Mouse (Mus musculus) urinary bladder, adult 18-20 months (tissue): ENCODE results near the gene Lrrc29.

ENCODE experiments used
- DNase-seq, 2 experiments: peaks; one replicate each; pipeline ENCODE4 v3.0.0; 2022; ENCODE audit warnings: low spot score in 2 of 2, mixed read lengths in 2 of 2

Gene Lrrc29

GRCm38 (mm10) chr8:105345061-105345975, 19.2 kb upstream of the Lrrc29 start:
- no peak for DNase-seq

- DNase-seq, result no peak
Measured at GRCm38 (mm10) chr8:105343791-105344574, 17.9 kb upstream of the Lrrc29 start.

GRCm38 (mm10) chr8:105342768-105343167, 16.7 kb upstream of the Lrrc29 start:
- no peak for DNase-seq

- DNase-seq, result no peak
Measured at GRCm38 (mm10) chr8:105341399-105341798, 15.3 kb upstream of the Lrrc29 start.

- DNase-seq, result no peak
Measured at GRCm38 (mm10) chr8:105339886-105340635, 14.0 kb upstream of the Lrrc29 start.

GRCm38 (mm10) chr8:105338992-105339391, 12.9 kb upstream of the Lrrc29 start:
- DNase-seq, result no peak

- no peak for DNase-seq
Measured at GRCm38 (mm10) chr8:105336373-105337130, 10.5 kb upstream of the Lrrc29 start.

- DNase-seq, result no peak
Measured at GRCm38 (mm10) chr8:105332523-105332922, 6.4 kb upstream of the Lrrc29 start.

GRCm38 (mm10) chr8:105331931-105332330, 5.9 kb upstream of the Lrrc29 start:
- no peak for DNase-seq

GRCm38 (mm10) chr8:105331469-105331868, 5.4 kb upstream of the Lrrc29 start:
- DNase-seq, result no peak

GRCm38 (mm10) chr8:105330325-105330724, 4.2 kb upstream of the Lrrc29 start:
- DNase-seq, result no peak

GRCm38 (mm10) chr8:105326968-105327367, 890 bp upstream of the Lrrc29 start:
- DNase-seq, result no peak

GRCm38 (mm10) chr8:105325641-105326093, 411 bp downstream of the Lrrc29 start:
- DNase-seq, result no peak

GRCm38 (mm10) chr8:105323183-105323582, 2.9 kb downstream of the Lrrc29 start:
- DNase-seq, result no peak

GRCm38 (mm10) chr8:105318662-105319190, 7.4 kb downstream of the Lrrc29 start:
- no peak for DNase-seq

GRCm38 (mm10) chr8:105317941-105318340, 8.1 kb downstream of the Lrrc29 start:
- no peak for DNase-seq

GRCm38 (mm10) chr8:105315073-105315769, 10.9 kb downstream of the Lrrc29 start:
- no peak for DNase-seq

GRCm38 (mm10) chr8:105313622-105314402, 12.3 kb downstream of the Lrrc29 start:
- DNase-seq, result no peak

- no peak for DNase-seq
Measured at GRCm38 (mm10) chr8:105312891-105313481, 13.1 kb downstream of the Lrrc29 start.
